Mouse (Mus musculus) adrenal gland, postnatal 14 days (tissue): ENCODE measurements around the gene Ifrd2. TPM values are rescaled to one million over a fixed set of nuclear protein-coding genes. Genes with fewer than 3 reads are reported as not detected.

Experiments
- DNase-seq: peaks from one replicate; pipeline ENCODE4 v3.0.0; 2021; ENCODE audit warnings: mixed read lengths
- total RNA-seq: library from RNA; stranded (reverse); gene quantifications from 2 replicates; pipeline ENCODE4 v1.2.3, GENCODE M21; 2021

Gene Ifrd2
- total RNA-seq, 1 experiment from 2014 or later = 43.1 TPM

- no peak for DNase-seq
These were observed 37.1 kb downstream of the Ifrd2 start for GRCm38 (mm10) chr9:107624539-107624938.

GRCm38 (mm10) chr9:107624951-107625350 lies 37.5 kb downstream of the Ifrd2 start:
- DNase-seq = no peak

- DNase-seq = no peak
These were observed 38.1 kb downstream of the Ifrd2 start for GRCm38 (mm10) chr9:107625351-107626128.

- no peak for DNase-seq
These were observed 38.9 kb downstream of the Ifrd2 start for GRCm38 (mm10) chr9:107626158-107626843.

GRCm38 (mm10) chr9:107626844-107627277 lies 39.4 kb downstream of the Ifrd2 start:
- DNase-seq = peak; percentile 91

GRCm38 (mm10) chr9:107627387-107628255 lies 40.2 kb downstream of the Ifrd2 start:
- DNase-seq = no peak

GRCm38 (mm10) chr9:107628721-107629410 lies 41.4 kb downstream of the Ifrd2 start:
- DNase-seq = peak; percentile 68

- DNase-seq = no peak
These were observed 41.9 kb downstream of the Ifrd2 start for GRCm38 (mm10) chr9:107629411-107629730.

- DNase-seq = no peak
These were observed 42.5 kb downstream of the Ifrd2 start for GRCm38 (mm10) chr9:107629901-107630425.

- no peak for DNase-seq
These were observed 43.1 kb downstream of the Ifrd2 start for GRCm38 (mm10) chr9:107630576-107630975.

- no peak for DNase-seq
These were observed 43.9 kb downstream of the Ifrd2 start for GRCm38 (mm10) chr9:107631311-107631826.

GRCm38 (mm10) chr9:107631861-107632260 lies 44.4 kb downstream of the Ifrd2 start:
- no peak for DNase-seq

GRCm38 (mm10) chr9:107632478-107632877 lies 45.0 kb downstream of the Ifrd2 start:
- DNase-seq = peak; percentile 63

- DNase-seq = peak; percentile 91
These were observed 45.7 kb downstream of the Ifrd2 start for GRCm38 (mm10) chr9:107633091-107633660.

GRCm38 (mm10) chr9:107633661-107634405 lies 46.4 kb downstream of the Ifrd2 start:
- DNase-seq = peak; percentile 65

- DNase-seq = no peak
These were observed 47.2 kb downstream of the Ifrd2 start for GRCm38 (mm10) chr9:107634406-107635278.

- DNase-seq = peak; percentile 99
These were observed 48.0 kb downstream of the Ifrd2 start, which contains the start of gene Gnai2 for GRCm38 (mm10) chr9:107635279-107636028. Gnai2 (minus strand) TSS chr9:107635367.

- DNase-seq = no peak
These were observed 49.6 kb downstream of the Ifrd2 start for GRCm38 (mm10) chr9:107637070-107637469.
